Mouse (Mus musculus): ENCODE data around the gene Psmb4. TPM values are rescaled to one million over a fixed set of nuclear protein-coding genes. Genes with fewer than 3 reads are reported as not detected.
"Not testable (repeated sequence)": the region's sequence is repeated elsewhere in the genome, so short reads cannot be mapped to it uniquely, and the experiment has no call there.

Psmb4 gene
- 354 and 364 TPM in 2 replicates for polyA plus RNA-seq (2014; fragmentation: Nextera tagmentation; extraction: Ambion mirVana)

DNA sequence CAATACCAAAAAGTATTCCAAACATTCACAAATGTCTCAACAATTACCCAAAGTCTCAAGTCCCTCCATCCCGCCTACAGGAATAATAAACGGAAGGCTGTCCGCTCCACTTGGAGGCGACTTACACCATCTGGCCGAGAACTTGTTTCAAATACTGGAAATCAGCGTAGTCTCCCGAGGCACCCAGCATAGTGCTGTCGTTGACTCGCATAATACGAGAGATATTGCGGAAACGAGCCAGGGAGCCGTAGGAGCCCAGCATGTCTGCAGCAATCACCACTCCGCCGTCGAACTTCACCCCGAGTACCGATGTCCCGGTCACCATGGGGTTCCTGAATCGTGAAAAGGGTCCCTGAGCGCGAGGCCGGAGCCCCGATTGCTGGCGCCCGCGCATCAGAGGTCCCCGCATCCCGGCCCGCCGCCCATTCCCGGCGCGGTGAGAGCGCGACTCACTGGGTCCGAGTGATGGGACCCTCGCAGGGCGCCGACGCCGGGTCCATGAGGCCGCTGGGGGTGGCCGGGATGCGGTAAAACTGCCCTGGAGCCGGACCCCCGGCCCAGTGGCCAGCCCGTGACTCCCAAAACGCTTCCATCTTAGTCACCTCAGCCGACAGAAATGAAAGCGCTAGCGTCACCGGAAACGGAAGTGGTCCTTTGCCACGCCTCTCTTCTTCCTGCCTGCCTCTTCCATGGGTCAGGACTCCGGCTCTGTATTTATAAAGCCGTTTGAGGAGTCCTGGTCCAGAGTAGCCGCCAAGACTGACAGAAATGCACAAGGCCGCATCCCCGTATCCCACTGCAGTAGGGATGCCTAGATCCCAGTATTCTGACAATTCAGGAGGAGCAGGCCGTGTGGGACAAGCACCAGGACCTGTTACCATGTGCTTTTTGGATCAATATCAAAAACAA is at the start of gene Psmb4:
Gene Psmb4, minus strand, starts transcription at position 646 of the 909 bp plus-strand sequence.
- H3K9ac ChIP-seq (ENCODE audit: low read length), result peak within 1 kb of the TSS; percentile 73
- H3K27me3 ChIP-seq (replicated peaks; ENCODE audit: control insufficient read depth, insufficient read depth, low read length), result no peaks in the 10 kb centered on the region
- peak; percentile 93 for DNase-seq (ENCODE audit: low spot score)
- peak; percentile 88 for ATAC-seq (replicated peaks; ENCODE audit: low FRiP score, low TSS enrichment, low read depth)
- under 1% methylated on average over 61 of the region's 61 CpGs for WGBS
- H3K4me1 ChIP-seq (replicated peaks; ENCODE audit: control insufficient read depth, insufficient read depth, low read length), result peaks cover 15% of the 10 kb centered on the region
- peak within 1 kb of the TSS; percentile 74 for H3K27ac ChIP-seq (ENCODE audit: low read depth)
- peaks cover 34% of the 10 kb centered on the region for H3K36me3 ChIP-seq (ENCODE audit: control insufficient read depth, insufficient read depth, low read length)
- no peaks in the 10 kb centered on the region for H3K9me3 ChIP-seq (ENCODE audit: control insufficient read depth, low read length)
- peak within 1 kb of the TSS; percentile 82 for H3K4me2 ChIP-seq (ENCODE audit: low read length)
- peak within 1 kb of the TSS; percentile 84 for H3K4me3 ChIP-seq (ENCODE audit: low read depth, low read length)

DNA sequence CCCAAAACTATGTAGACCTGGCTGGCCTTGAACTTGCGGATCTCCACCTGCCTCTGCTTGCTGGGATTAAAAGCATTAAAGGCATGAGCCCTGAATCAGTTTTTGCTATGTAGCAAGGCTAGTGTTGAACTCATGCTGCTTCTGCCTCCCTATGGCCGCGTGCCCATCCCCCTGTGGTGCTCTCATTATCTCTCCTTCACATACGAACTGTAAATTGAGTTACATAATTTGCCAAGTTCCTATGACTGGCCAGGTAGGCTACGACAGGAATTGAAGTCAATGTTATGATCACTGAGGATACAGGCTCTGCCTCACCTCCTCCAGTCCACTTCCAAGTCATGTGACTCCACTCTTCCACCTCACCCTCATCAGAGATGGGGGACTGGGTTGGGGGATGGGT is 49.4 kb upstream of the Psmb4 start:
- H3K27ac ChIP-seq (ENCODE audit: low read depth); H3K4me2 ChIP-seq (ENCODE audit: low read length); ATAC-seq (replicated peaks; ENCODE audit: low FRiP score, low TSS enrichment, low read depth); H3K4me1 ChIP-seq (replicated peaks; ENCODE audit: control insufficient read depth, insufficient read depth, low read length); H3K36me3 ChIP-seq (ENCODE audit: control insufficient read depth, insufficient read depth, low read length); DNase-seq (ENCODE audit: low spot score); H3K9ac ChIP-seq (ENCODE audit: low read length); H3K4me3 ChIP-seq (ENCODE audit: low read depth, low read length); H3K27me3 ChIP-seq (replicated peaks; ENCODE audit: control insufficient read depth, insufficient read depth, low read length); H3K9me3 ChIP-seq (ENCODE audit: control insufficient read depth, low read length): not testable (repeated sequence)
- WGBS, result 83% methylated on average over 5 of the region's 5 CpGs

DNA sequence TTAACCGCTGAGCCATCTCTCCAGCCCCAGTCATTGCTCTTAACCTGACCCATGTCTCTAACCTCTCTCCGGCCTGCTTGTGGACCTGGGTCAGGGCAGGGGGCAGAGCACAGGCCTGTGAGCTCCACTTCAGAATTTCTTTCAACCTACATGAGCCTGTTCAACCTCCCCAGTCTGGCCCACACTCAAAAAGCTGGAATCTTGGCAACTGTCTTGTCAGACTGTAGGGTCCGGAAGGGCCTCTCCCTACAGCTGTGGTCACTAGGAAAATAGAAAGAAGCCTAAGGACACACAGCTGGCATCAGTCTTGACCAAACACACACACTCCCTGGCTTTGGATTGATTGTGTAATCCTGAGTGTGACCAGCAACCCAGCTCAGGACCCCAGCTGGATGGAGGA is 48.6 kb upstream of the Psmb4 start:
- H3K4me3 ChIP-seq (ENCODE audit: low read depth, low read length); H3K9ac ChIP-seq (ENCODE audit: low read length); DNase-seq (ENCODE audit: low spot score); H3K4me2 ChIP-seq (ENCODE audit: low read length); H3K9me3 ChIP-seq (ENCODE audit: control insufficient read depth, low read length); ATAC-seq (replicated peaks; ENCODE audit: low FRiP score, low TSS enrichment, low read depth); H3K27ac ChIP-seq (ENCODE audit: low read depth); H3K4me1 ChIP-seq (replicated peaks; ENCODE audit: control insufficient read depth, insufficient read depth, low read length); H3K27me3 ChIP-seq (replicated peaks; ENCODE audit: control insufficient read depth, insufficient read depth, low read length); H3K36me3 ChIP-seq (ENCODE audit: control insufficient read depth, insufficient read depth, low read length): not testable (repeated sequence)
- 82% methylated on average over 3 of the region's 3 CpGs for WGBS

DNA sequence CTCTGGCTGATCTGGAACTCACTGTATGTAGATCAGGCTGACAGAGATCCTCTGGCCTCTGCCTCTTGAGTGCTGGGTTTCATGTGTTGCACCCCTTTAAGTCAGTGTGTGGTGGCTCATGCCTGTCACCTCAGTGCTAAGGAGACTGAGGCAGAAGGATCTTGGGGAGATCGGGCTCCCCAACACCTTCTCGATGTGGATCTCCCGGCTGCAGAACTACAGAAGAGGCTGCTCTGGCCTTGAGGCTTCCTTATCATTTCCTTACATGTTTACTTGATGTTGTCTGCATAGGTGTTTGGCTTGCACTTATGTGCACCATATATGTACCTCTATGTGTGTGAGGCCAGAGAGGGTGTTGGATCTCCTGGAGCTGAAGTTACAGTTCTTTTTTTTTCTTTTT is 47.8 kb upstream of the Psmb4 start:
- H3K36me3 ChIP-seq (ENCODE audit: control insufficient read depth, insufficient read depth, low read length); H3K4me1 ChIP-seq (replicated peaks; ENCODE audit: control insufficient read depth, insufficient read depth, low read length); H3K4me2 ChIP-seq (ENCODE audit: low read length); H3K4me3 ChIP-seq (ENCODE audit: low read depth, low read length); ATAC-seq (replicated peaks; ENCODE audit: low FRiP score, low TSS enrichment, low read depth); H3K27ac ChIP-seq (ENCODE audit: low read depth); H3K9me3 ChIP-seq (ENCODE audit: control insufficient read depth, low read length); H3K9ac ChIP-seq (ENCODE audit: low read length); H3K27me3 ChIP-seq (replicated peaks; ENCODE audit: control insufficient read depth, insufficient read depth, low read length); DNase-seq (ENCODE audit: low spot score): not testable (repeated sequence)
- WGBS, result 89% methylated on average over 3 of the region's 3 CpGs

DNA sequence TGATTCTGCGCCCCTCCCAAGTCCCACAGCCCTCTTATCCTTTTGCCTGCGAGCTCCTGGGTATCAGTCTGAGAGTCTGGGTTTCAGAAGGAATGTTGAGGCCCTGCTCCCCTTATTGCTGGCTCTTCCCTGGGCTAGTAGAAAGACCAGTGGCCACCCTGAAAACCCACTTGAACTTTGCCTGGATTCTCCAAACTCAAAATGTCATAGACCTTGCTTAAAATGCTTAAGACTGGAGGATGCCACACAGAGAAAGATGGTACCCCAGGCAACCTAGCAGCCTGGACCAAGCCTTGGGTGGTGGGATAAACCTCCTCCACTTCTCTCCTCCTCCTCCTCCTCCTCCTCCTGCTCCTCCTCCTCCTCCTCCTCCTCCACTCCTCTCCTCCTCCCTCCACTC is 46.8 kb upstream of the Psmb4 start:
- H3K9ac ChIP-seq (ENCODE audit: low read length); H3K27ac ChIP-seq (ENCODE audit: low read depth); H3K9me3 ChIP-seq (ENCODE audit: control insufficient read depth, low read length); H3K27me3 ChIP-seq (replicated peaks; ENCODE audit: control insufficient read depth, insufficient read depth, low read length); H3K36me3 ChIP-seq (ENCODE audit: control insufficient read depth, insufficient read depth, low read length); DNase-seq (ENCODE audit: low spot score); ATAC-seq (replicated peaks; ENCODE audit: low FRiP score, low TSS enrichment, low read depth); H3K4me1 ChIP-seq (replicated peaks; ENCODE audit: control insufficient read depth, insufficient read depth, low read length): not testable (repeated sequence)
- H3K4me2 ChIP-seq (ENCODE audit: low read length), result peak overlapping the region; percentile 59
- no CpG with 5 or more reads among the region's 2 CpGs for WGBS
- 0 out of 2 replicates have a peak overlapping the region, but pooled peaks have one; percentile 37 for H3K4me3 ChIP-seq (ENCODE audit: low read depth, low read length)

DNA sequence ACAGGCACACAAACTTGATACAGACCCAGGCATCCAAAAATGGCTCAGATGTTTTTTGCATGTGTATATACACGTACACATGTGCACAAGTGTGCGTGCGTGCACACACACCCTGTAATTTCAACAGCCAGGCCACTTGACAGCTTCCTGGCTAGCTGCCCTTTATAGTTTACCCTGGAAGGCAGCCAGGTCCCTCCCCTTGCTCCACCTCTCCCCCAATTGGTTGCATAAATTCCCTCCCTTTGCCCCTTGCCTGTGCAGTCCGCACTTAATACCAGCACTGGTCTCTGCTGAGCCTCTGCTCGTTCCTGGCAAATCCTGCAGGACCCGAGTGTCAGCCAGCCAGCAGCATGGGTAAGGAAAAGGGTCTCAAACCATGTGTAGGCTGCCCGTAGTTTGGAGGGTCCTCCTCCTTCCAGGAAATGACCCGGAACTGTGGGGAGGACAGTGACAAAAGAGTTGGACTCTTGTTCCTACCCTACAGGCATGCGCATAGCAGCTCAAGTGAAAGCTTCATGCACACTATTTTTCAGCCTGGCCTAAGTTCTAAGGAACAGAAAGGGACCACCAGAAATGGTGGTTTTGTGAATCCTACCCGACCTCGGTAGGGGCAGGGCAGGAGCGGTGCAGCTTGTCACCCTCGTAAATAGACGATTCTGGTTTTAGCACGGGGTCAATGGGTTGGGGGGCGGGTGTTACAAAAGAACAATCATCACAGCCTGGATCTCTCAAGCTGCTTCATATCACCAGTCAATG is 46.2 kb upstream of the Psmb4 start, which contains the start of gene Selenbp1:
Gene Selenbp1, plus strand, starts transcription at position 248 of the 756 bp plus-strand sequence.
- peaks cover 6% of the 10 kb centered on the region for H3K4me1 ChIP-seq (replicated peaks; ENCODE audit: control insufficient read depth, insufficient read depth, low read length)
- ATAC-seq (replicated peaks; ENCODE audit: low FRiP score, low TSS enrichment, low read depth) (peak; percentile 85), DNase-seq (ENCODE audit: low spot score) (peak; percentile 93)
- H3K36me3 ChIP-seq (ENCODE audit: control insufficient read depth, insufficient read depth, low read length), result no peaks in the 10 kb centered on the region
- peak within 1 kb of the TSS; percentile 86 for H3K27ac ChIP-seq (ENCODE audit: low read depth)
- H3K4me2 ChIP-seq (ENCODE audit: low read length), result peak within 1 kb of the TSS; percentile 59
- H3K27me3 ChIP-seq (replicated peaks; ENCODE audit: control insufficient read depth, insufficient read depth, low read length), result no peaks in the 10 kb centered on the region
- peak within 1 kb of the TSS; percentile 42 for H3K9ac ChIP-seq (ENCODE audit: low read length)
- 4% methylated on average over 16 of the region's 16 CpGs for WGBS
- H3K9me3 ChIP-seq (ENCODE audit: control insufficient read depth, low read length), result no peaks in the 10 kb centered on the region
- H3K4me3 ChIP-seq (ENCODE audit: low read depth, low read length), result peak within 1 kb of the TSS; percentile 37

DNA sequence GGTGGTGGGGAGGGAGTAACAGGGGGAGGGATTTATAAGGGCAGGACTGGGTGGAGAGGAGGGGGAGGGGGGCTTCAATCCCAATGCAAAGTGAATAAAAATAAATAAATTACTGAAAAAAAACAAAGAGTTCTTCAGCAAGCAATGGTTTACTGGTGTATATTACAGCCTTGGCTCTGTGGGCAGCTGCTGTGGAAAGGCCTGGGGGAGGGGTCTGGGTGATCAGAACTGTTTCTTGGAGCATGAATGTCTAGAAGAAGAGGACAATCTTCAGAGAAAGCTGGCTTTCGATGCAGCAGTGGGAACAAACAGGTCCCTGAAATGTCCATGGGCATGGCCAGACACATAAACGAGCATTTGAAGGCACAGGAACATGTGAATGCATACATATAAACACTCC is 45.5 kb upstream of the Psmb4 start:
- H3K27me3 ChIP-seq (replicated peaks; ENCODE audit: control insufficient read depth, insufficient read depth, low read length); ATAC-seq (replicated peaks; ENCODE audit: low FRiP score, low TSS enrichment, low read depth); DNase-seq (ENCODE audit: low spot score); H3K9me3 ChIP-seq (ENCODE audit: control insufficient read depth, low read length); H3K4me3 ChIP-seq (ENCODE audit: low read depth, low read length); H3K4me1 ChIP-seq (replicated peaks; ENCODE audit: control insufficient read depth, insufficient read depth, low read length); H3K9ac ChIP-seq (ENCODE audit: low read length); H3K36me3 ChIP-seq (ENCODE audit: control insufficient read depth, insufficient read depth, low read length): not testable (repeated sequence)
- Histone ChIP-seq H3K27ac (ENCODE audit: low read depth) (peak overlapping the region; percentile 86), H3K4me2 (ENCODE audit: low read length) (peak overlapping the region; percentile 59; the same call in 1 of the 2 replicates)
- 56% methylated on average over 2 of the region's 2 CpGs for WGBS

DNA sequence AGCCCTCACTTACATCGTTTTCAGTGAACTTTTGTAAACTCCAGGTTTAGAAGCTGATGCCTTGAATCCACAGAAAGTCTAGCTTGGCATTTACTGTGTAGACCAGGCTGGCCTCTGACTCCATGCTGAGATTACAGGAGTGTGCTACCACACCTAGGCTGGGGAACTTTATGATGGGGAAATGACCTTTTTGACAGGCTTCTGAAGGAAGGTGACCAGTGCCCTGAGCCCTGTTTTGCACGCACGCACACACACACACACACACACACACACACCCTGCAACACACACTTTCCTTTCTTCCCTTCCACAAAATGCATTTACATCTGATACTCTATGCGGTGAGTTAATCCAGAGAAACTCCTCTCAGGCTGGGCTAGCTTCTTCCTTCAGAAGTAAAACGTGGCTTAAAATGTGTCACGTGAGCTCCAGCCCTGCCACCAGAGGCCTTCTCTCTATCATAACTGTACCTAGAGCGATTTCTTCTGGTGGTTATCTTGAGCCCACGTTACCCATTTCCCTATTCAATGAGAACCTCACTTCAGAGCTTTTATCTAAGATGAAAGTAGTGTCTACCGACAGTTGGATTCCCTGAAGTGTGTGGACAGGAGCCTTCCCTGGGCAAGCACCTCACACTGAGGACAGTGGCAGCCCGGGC is 44.8 kb upstream of the Psmb4 start:
- whole genome bisulfite sequencing, result 78% methylated on average over 10 of the region's 10 CpGs
- not testable (repeated sequence) for H3K27me3 ChIP-seq (replicated peaks; ENCODE audit: control insufficient read depth, insufficient read depth, low read length); H3K36me3 ChIP-seq (ENCODE audit: control insufficient read depth, insufficient read depth, low read length); ATAC-seq (replicated peaks; ENCODE audit: low FRiP score, low TSS enrichment, low read depth); H3K4me3 ChIP-seq (ENCODE audit: low read depth, low read length); H3K9ac ChIP-seq (ENCODE audit: low read length); H3K4me2 ChIP-seq (ENCODE audit: low read length); H3K27ac ChIP-seq (ENCODE audit: low read depth); DNase-seq (ENCODE audit: low spot score); H3K4me1 ChIP-seq (replicated peaks; ENCODE audit: control insufficient read depth, insufficient read depth, low read length); H3K9me3 ChIP-seq (ENCODE audit: control insufficient read depth, low read length)
